ENCODE assay signal across 11 mouse cellular contexts in the genomic region with DNA sequence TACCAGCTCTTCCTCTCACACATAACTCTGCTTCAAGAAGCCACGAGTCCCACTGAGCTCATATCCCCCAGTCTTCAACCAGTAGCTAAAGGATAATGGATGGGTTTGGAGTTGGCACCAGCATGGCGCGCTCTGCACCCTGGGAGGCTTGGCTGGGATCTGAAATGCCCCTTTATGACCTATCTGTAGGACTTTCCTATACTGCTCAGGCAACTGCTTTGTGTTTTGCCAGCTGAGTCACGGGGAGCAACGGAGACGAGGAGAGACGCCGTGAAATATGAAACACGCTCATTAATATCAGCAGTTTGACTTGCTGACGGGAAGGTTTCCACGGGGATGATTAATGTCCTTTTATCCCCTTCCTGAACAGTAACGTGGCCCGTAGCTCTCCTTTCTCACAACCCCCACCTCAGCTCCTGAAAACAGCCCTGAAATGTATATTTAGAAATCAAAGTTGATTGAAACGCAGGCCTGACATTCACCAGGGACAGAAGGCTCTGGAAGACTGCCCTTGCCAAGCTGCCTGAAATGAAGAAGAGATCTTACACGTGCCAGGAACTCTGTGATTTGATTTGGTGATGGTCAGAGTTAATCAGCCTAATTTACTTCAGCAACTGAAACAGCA.
DNase-seq lines count a peak whose midpoint lies in the region; ATAC-seq and TF ChIP-seq lines count a peak whose summit lies in the region.
"Had no signal": no experiment of that assay in that cellular context is flagged by ENCODE, and none has a peak within 500 bp of the region (broad histone marks: within the 10 kb centered on the region; RNA-seq: fewer than 3 reads in every experiment).

No protein-coding gene starts in this region.

- no peaks in the 10 kb centered on the region for H3K9me3 ChIP-seq in intestine, embryonic 15.5 days
- no peaks in the 10 kb centered on the region for H3K9me3 ChIP-seq in intestine, postnatal 0 days (ENCODE audit: control insufficient read depth)
- H3K9me3 ChIP-seq: liver, embryonic 13.5 days had no signal

- TF ChIP-seq POLR2A in embryonic fibroblast, embryonic 13.5 days (IDR thresholded peaks at IDR 0.05; ENCODE audit: low read depth, low read length) = no peak

- ATAC-seq in intestine, embryonic 15.5 days = 0 out of 2 replicates have a peak, but pooled peaks have one; percentile 25
- ATAC-seq in intestine, postnatal 0 days = no peak

- 44% methylated on average over 15 of the region's 15 CpGs for WGBS in intestine, embryonic 15.5 days
- 61% methylated on average over 15 of the region's 15 CpGs for WGBS in intestine, postnatal 0 days

- no peak overlapping the region for H3K4me3 ChIP-seq in intestine, embryonic 15.5 days (replicated peaks)
- H3K4me3 ChIP-seq in intestine, postnatal 0 days (ENCODE audit: low read depth, low read length) = no peak overlapping the region
- H3K4me3 ChIP-seq in embryonic fibroblast, embryonic 13.5 days (ENCODE audit: insufficient read depth, low read length) = no peak overlapping the region
- H3K4me3 ChIP-seq: liver, embryonic 13.5 days had no signal

- no peaks in the 10 kb centered on the region for H3K36me3 ChIP-seq in intestine, embryonic 15.5 days
- H3K36me3 ChIP-seq in intestine, postnatal 0 days (ENCODE audit: control insufficient read depth, insufficient read depth) = no peaks in the 10 kb centered on the region
- H3K36me3 ChIP-seq: liver, embryonic 13.5 days had no signal

- no peaks in the 10 kb centered on the region for H3K4me1 ChIP-seq in intestine, embryonic 15.5 days (replicated peaks)
- H3K4me1 ChIP-seq in intestine, postnatal 0 days (replicated peaks; ENCODE audit: control insufficient read depth, insufficient read depth, low read length) = no peaks in the 10 kb centered on the region
- H3K4me1 ChIP-seq in embryonic fibroblast, embryonic 13.5 days (ENCODE audit: control insufficient read depth, insufficient read depth, low read length) = peaks cover 12% of the 10 kb centered on the region
- H3K4me1 ChIP-seq: liver, embryonic 13.5 days had no signal

- peak; percentile 36 to 81 for DNase-seq in adrenal gland, adult (ENCODE audit: inconsistent age in 2 of 2, low spot score in 1 of 2)
- DNase-seq in adrenal gland, postnatal 4 days (ENCODE audit: low spot score in 2 of 2) = no peak
- peak; percentile 35 for DNase-seq in mesoderm, embryonic 11.5 days (ENCODE audit: low read depth, low spot score)
- DNase-seq in urinary bladder, postnatal 10 days (ENCODE audit: low spot score) = no peak
- DNase-seq in spleen, postnatal 36 days (ENCODE audit: low spot score in 2 of 2) = no peak
- DNase-seq: gastrocnemius, postnatal 14 days; kidney, postnatal 10 days; liver, embryonic 13.5 days had no signal

- no peak overlapping the region for H3K9ac ChIP-seq in intestine, embryonic 15.5 days
- H3K9ac ChIP-seq in intestine, postnatal 0 days (ENCODE audit: low read depth, low read length) = no peak overlapping the region
- H3K9ac ChIP-seq: liver, embryonic 13.5 days had no signal

- H3K27me3 ChIP-seq in intestine, embryonic 15.5 days (replicated peaks) = no peaks in the 10 kb centered on the region
- no peaks in the 10 kb centered on the region for H3K27me3 ChIP-seq in intestine, postnatal 0 days (replicated peaks; ENCODE audit: control insufficient read depth, insufficient read depth, low read length)
- H3K27me3 ChIP-seq: liver, embryonic 13.5 days had no signal

- no peak overlapping the region for H3K4me2 ChIP-seq in intestine, embryonic 15.5 days (replicated peaks)
- H3K4me2 ChIP-seq in intestine, postnatal 0 days (replicated peaks; ENCODE audit: low read depth) = no peak overlapping the region
- H3K4me2 ChIP-seq: liver, embryonic 13.5 days had no signal

- TF ChIP-seq CTCF in intestine, postnatal 0 days (IDR thresholded peaks at IDR 0.05; ENCODE audit: low read depth) = no peak
- no peak for TF ChIP-seq CTCF in embryonic fibroblast, embryonic 13.5 days (IDR thresholded peaks at IDR 0.05; ENCODE audit: borderline replicate concordance, insufficient read depth, low read length)

- no peak overlapping the region for H3K27ac ChIP-seq in intestine, embryonic 15.5 days
- no peak overlapping the region for H3K27ac ChIP-seq in intestine, postnatal 0 days (ENCODE audit: low read depth, low read length)
- H3K27ac ChIP-seq in embryonic fibroblast, embryonic 13.5 days (ENCODE audit: insufficient read depth, low read length) = peak overlapping the region; percentile 28
- H3K27ac ChIP-seq: liver, embryonic 13.5 days had no signal

Comparison
In these comparisons a context has a peak if more than half of its experiments do, and no peak if none do; other contexts are left out.
1. DNase-seq: peak in adrenal gland, adult (2 of 2) and mesoderm, embryonic 11.5 days (single experiment); none in adrenal gland, postnatal 4 days (0 of 2), urinary bladder, postnatal 10 days (single experiment) and spleen, postnatal 36 days (0 of 2).